Mouse (Mus musculus): Measurements from ENCODE around the gene Ednra. TPM values are rescaled to one million over a fixed set of nuclear protein-coding genes. Genes with fewer than 3 reads are reported as not detected.

Gene Ednra
- polyA plus RNA-seq (2015; fragmentation: Nextera tagmentation; extraction: Ambion mirVana) = 5.9 and 8.7 TPM in 2 replicates

DNA sequence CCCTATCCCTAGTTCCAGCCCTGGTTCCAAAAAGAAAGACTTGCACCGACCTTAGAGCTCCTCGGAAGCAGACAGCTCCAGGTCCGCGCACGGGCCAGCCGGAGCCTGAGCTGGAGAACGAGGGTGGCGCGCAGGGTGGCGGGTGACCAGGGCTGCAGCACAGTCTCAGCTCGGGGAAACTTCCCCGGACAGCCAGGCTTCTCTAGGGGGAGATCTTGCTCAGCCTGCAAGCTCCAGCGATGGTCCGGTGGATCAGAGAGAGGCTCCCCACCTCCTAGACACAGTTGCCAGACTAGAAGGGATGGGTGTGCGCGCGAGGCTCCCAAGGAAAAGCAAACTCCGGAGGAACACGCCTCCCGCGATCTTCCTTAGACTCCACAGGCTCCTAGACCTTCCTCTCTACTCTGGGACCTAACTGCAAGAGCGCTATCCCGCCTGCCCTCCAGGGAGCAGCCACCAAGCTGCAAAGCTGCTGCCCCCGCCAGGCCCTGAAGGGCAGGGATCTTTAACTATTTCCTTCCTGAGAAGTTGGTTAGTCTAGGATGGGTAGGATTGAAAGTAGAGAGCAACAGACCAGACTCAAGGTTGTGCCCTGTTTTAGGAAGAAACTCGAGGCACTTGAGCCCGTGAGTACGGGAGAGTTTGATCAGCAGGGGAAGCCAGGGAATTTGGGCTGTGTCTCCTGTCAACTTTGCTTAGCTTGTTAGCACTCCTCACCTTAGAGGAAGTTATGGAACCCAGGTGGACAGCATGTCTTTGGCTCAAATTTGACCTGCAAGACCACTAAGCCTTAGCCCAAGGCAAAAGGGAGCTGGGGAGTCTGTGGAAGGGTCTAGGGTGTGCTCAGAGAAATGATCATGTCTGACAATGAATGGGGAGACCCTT, at the start of gene Ednra:
TSS of gene Ednra (minus strand) at position 419 of the 885 bp plus-strand sequence.
- 2% methylated on average over 27 of the region's 27 CpGs for WGBS
- Histone ChIP-seq H3K27me3 (replicated peaks; ENCODE audit: control insufficient read depth, insufficient read depth, low read length) (no peaks in the 10 kb centered on the region), H3K9ac (ENCODE audit: low read depth, low read length) (peak within 1 kb of the TSS; percentile 68), H3K27ac (ENCODE audit: low read depth, low read length) (peak within 1 kb of the TSS; percentile 73), H3K4me3 (ENCODE audit: low read length) (peak within 1 kb of the TSS; percentile 53), H3K9me3 (ENCODE audit: control insufficient read depth, low read length) (no peaks in the 10 kb centered on the region), H3K4me2 (ENCODE audit: low read length) (peak within 1 kb of the TSS; percentile 96), H3K36me3 (ENCODE audit: control insufficient read depth, insufficient read depth, low read length) (no peaks in the 10 kb centered on the region), H3K4me1 (ENCODE audit: control insufficient read depth, insufficient read depth, low read depth, low read length) (peaks cover 2% of the 10 kb centered on the region; the same call in 1 of the 2 replicates)
- ATAC-seq = peak; percentile 96

GRCm38 (mm10) chr8:77773831-77774230, 49.6 kb upstream of the Ednra start:
- WGBS = 82% methylated on average over 4 of the region's 4 CpGs
- Histone ChIP-seq H3K27ac (ENCODE audit: low read depth, low read length) (no peak overlapping the region), H3K36me3 (ENCODE audit: control insufficient read depth, insufficient read depth, low read length) (no peaks in the 10 kb centered on the region), H3K4me3 (ENCODE audit: low read length) (no peak overlapping the region), H3K9ac (ENCODE audit: low read depth, low read length) (no peak overlapping the region), H3K4me2 (ENCODE audit: low read length) (no peak overlapping the region), H3K27me3 (replicated peaks; ENCODE audit: control insufficient read depth, insufficient read depth, low read length) (no peaks in the 10 kb centered on the region), H3K9me3 (ENCODE audit: control insufficient read depth, low read length) (no peaks in the 10 kb centered on the region), H3K4me1 (ENCODE audit: control insufficient read depth, insufficient read depth, low read depth, low read length) (no peaks in the 10 kb centered on the region)
- no peak for ATAC-seq

- H3K4me3 ChIP-seq (ENCODE audit: low read length) = no peak overlapping the region
- no peaks in the 10 kb centered on the region for H3K9me3 ChIP-seq (ENCODE audit: control insufficient read depth, low read length)
- H3K27ac ChIP-seq (ENCODE audit: low read depth, low read length) = no peak overlapping the region
- no peak for ATAC-seq
- H3K4me2 ChIP-seq (ENCODE audit: low read length) = no peak overlapping the region
- H3K9ac ChIP-seq (ENCODE audit: low read depth, low read length) = no peak overlapping the region
- H3K4me1 ChIP-seq (ENCODE audit: control insufficient read depth, insufficient read depth, low read depth, low read length) = no peaks in the 10 kb centered on the region
- WGBS = 88% methylated on average over 5 of the region's 5 CpGs
- H3K27me3 ChIP-seq (replicated peaks; ENCODE audit: control insufficient read depth, insufficient read depth, low read length) = no peaks in the 10 kb centered on the region
- no peaks in the 10 kb centered on the region for H3K36me3 ChIP-seq (ENCODE audit: control insufficient read depth, insufficient read depth, low read length)
These were observed 49.0 kb upstream of the Ednra start for GRCm38 (mm10) chr8:77773256-77773655.

GRCm38 (mm10) chr8:77772210-77772886, 48.1 kb upstream of the Ednra start:
- H3K4me2 ChIP-seq (ENCODE audit: low read length) = no peak overlapping the region
- H3K27me3 ChIP-seq (replicated peaks; ENCODE audit: control insufficient read depth, insufficient read depth, low read length) = no peaks in the 10 kb centered on the region
- no peaks in the 10 kb centered on the region for H3K4me1 ChIP-seq (ENCODE audit: control insufficient read depth, insufficient read depth, low read depth, low read length)
- no peak overlapping the region for H3K27ac ChIP-seq (ENCODE audit: low read depth, low read length)
- no peaks in the 10 kb centered on the region for H3K36me3 ChIP-seq (ENCODE audit: control insufficient read depth, insufficient read depth, low read length)
- 54% methylated on average over 5 of the region's 5 CpGs for WGBS
- H3K9me3 ChIP-seq (ENCODE audit: control insufficient read depth, low read length) = no peaks in the 10 kb centered on the region
- H3K4me3 ChIP-seq (ENCODE audit: low read length) = no peak overlapping the region
- no peak overlapping the region for H3K9ac ChIP-seq (ENCODE audit: low read depth, low read length)
- ATAC-seq = no peak

GRCm38 (mm10) chr8:77770966-77771365, 46.7 kb upstream of the Ednra start:
- Histone ChIP-seq H3K9ac (ENCODE audit: low read depth, low read length) (no peak overlapping the region), H3K4me3 (ENCODE audit: low read length) (no peak overlapping the region), H3K27ac (ENCODE audit: low read depth, low read length) (no peak overlapping the region), H3K9me3 (ENCODE audit: control insufficient read depth, low read length) (no peaks in the 10 kb centered on the region), H3K27me3 (replicated peaks; ENCODE audit: control insufficient read depth, insufficient read depth, low read length) (no peaks in the 10 kb centered on the region), H3K36me3 (ENCODE audit: control insufficient read depth, insufficient read depth, low read length) (no peaks in the 10 kb centered on the region), H3K4me1 (ENCODE audit: control insufficient read depth, insufficient read depth, low read depth, low read length) (no peaks in the 10 kb centered on the region), H3K4me2 (ENCODE audit: low read length) (no peak overlapping the region)
- no peak for ATAC-seq
- 83% methylated on average over 3 of the region's 3 CpGs for WGBS

DNA sequence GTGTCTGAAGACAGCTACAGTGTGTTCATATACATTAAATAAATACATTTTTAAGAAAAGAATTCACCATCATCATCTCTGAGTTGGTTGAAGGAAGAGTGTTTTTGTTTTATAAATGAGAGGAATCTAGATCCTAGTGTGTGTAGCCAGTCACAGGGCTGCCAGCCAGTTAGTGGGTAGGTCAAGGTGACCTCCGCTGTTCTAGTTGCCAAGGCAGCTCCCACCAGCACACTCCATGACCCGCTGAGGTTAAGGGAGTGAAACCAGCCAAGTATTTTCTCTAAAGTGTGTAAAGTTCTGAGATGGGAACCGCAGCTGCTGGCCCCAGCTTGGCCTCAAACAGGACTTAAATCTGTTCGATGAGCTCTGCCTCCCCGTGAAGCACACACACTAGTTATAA, 44.7 kb upstream of the Ednra start:
- Histone ChIP-seq H3K27me3 (replicated peaks; ENCODE audit: control insufficient read depth, insufficient read depth, low read length) (no peaks in the 10 kb centered on the region), H3K4me2 (ENCODE audit: low read length) (no peak overlapping the region), H3K4me1 (ENCODE audit: control insufficient read depth, insufficient read depth, low read depth, low read length) (no peaks in the 10 kb centered on the region), H3K9me3 (ENCODE audit: control insufficient read depth, low read length) (no peaks in the 10 kb centered on the region), H3K27ac (ENCODE audit: low read depth, low read length) (no peak overlapping the region), H3K9ac (ENCODE audit: low read depth, low read length) (no peak overlapping the region), H3K4me3 (ENCODE audit: low read length) (no peak overlapping the region), H3K36me3 (ENCODE audit: control insufficient read depth, insufficient read depth, low read length) (no peaks in the 10 kb centered on the region)
- 95% methylated on average over 5 of the region's 5 CpGs for WGBS
- no peak for ATAC-seq

DNA sequence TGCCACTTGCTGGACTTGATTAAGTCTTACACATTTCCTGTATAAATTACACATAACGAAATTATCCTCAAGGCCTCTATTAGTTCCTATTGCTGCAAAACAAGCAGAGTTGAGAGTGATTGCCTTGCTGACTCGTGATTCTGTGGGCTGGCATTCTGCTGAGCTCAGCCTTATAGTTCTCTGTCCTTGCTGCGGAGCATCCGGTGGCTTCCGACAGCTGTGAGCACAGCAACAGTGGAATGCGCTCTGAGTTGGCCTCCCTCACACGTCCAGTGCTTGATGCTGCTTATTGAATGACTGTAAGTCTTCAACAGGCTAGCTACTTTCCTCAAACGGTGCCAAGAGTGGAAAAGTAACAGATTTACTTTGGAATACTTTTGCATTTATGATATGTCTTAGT, 40.0 kb upstream of the Ednra start:
- H3K27ac ChIP-seq (ENCODE audit: low read depth, low read length) = no peak overlapping the region
- no peak overlapping the region for H3K9ac ChIP-seq (ENCODE audit: low read depth, low read length)
- no peaks in the 10 kb centered on the region for H3K36me3 ChIP-seq (ENCODE audit: control insufficient read depth, insufficient read depth, low read length)
- no peak overlapping the region for H3K4me2 ChIP-seq (ENCODE audit: low read length)
- no peaks in the 10 kb centered on the region for H3K9me3 ChIP-seq (ENCODE audit: control insufficient read depth, low read length)
- H3K27me3 ChIP-seq (replicated peaks; ENCODE audit: control insufficient read depth, insufficient read depth, low read length) = no peaks in the 10 kb centered on the region
- ATAC-seq = no peak
- no peak overlapping the region for H3K4me3 ChIP-seq (ENCODE audit: low read length)
- WGBS = 75% methylated on average over 8 of the region's 8 CpGs
- no peaks in the 10 kb centered on the region for H3K4me1 ChIP-seq (ENCODE audit: control insufficient read depth, insufficient read depth, low read depth, low read length)

DNA sequence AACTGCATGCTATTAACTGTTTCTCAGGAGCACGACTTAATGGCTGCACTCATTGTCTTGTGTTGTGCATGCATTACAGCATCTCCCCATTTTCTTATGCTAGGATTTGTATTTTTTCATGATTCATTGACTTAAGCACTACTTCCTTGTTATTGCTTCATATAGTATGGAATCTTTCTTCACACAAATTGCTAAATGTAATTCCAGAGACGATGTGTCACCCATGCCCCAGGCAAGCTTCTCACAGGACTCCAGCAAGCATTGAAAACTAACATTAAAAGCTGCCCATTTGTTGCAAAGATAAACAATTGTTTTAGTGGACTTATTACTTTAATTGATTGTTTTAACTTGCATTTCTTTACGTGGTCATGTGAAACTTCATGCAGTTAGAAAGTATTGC, 38.7 kb upstream of the Ednra start:
- WGBS = 80% methylated on average over 3 of the region's 3 CpGs
- no peak overlapping the region for H3K27ac ChIP-seq (ENCODE audit: low read depth, low read length)
- no peak overlapping the region for H3K4me3 ChIP-seq (ENCODE audit: low read length)
- no peaks in the 10 kb centered on the region for H3K4me1 ChIP-seq (ENCODE audit: control insufficient read depth, insufficient read depth, low read depth, low read length)
- H3K27me3 ChIP-seq (replicated peaks; ENCODE audit: control insufficient read depth, insufficient read depth, low read length) = no peaks in the 10 kb centered on the region
- H3K4me2 ChIP-seq (ENCODE audit: low read length) = no peak overlapping the region
- ATAC-seq = no peak
- H3K9ac ChIP-seq (ENCODE audit: low read depth, low read length) = no peak overlapping the region
- H3K36me3 ChIP-seq (ENCODE audit: control insufficient read depth, insufficient read depth, low read length) = no peaks in the 10 kb centered on the region
- H3K9me3 ChIP-seq (ENCODE audit: control insufficient read depth, low read length) = no peaks in the 10 kb centered on the region

DNA sequence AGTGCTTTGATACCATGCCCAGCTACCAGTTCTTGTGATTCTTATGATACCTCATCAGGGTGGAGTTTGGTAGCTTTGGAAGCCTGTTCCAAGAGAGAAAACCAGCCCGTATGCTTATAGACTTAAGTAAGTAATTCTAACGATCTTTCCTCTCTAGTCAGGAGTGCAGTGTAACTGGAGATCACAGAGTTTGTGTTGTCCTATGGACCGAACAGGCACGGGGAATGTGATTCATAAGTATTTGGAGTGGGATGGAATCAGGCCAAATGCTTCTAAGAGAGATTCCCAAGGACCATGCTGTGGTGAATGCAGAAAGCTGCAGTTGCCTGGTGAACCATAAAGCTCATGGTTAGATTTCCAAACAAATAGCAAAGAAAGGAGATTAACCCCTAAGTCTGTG, 31.2 kb upstream of the Ednra start:
- ATAC-seq = no peak
- Histone ChIP-seq H3K36me3 (ENCODE audit: control insufficient read depth, insufficient read depth, low read length) (no peaks in the 10 kb centered on the region), H3K4me1 (ENCODE audit: control insufficient read depth, insufficient read depth, low read depth, low read length) (no peaks in the 10 kb centered on the region), H3K9me3 (ENCODE audit: control insufficient read depth, low read length) (no peaks in the 10 kb centered on the region), H3K27ac (ENCODE audit: low read depth, low read length) (no peak overlapping the region), H3K9ac (ENCODE audit: low read depth, low read length) (no peak overlapping the region), H3K27me3 (replicated peaks; ENCODE audit: control insufficient read depth, insufficient read depth, low read length) (no peaks in the 10 kb centered on the region), H3K4me3 (ENCODE audit: low read length) (no peak overlapping the region), H3K4me2 (ENCODE audit: low read length) (no peak overlapping the region)
- 60% methylated on average over 4 of the region's 4 CpGs for WGBS
